In the genomic region with DNA sequence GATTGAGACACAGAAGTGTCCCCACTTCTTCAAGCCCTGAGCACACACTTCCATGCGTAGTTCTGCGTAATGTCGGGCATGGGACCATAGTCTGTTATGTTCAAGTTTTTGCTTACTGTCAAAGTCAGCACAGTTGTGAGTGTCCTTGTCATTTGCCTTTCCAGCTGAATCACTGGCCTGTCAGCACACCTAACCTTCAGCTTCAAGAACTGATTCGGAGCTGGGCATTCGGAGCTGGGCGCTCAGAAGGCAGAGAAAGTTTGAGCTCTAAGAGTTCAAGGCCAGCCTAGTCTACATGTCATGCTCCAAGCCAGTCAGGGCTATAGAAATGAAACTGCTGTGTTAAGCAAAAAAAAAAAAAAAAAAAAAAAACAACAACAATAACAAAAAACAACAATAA, we compare ENCODE assay signal across 15 mouse cellular contexts.
DNase-seq lines count a peak whose midpoint lies in the region.
"Had no signal": no experiment of that assay in that cellular context is flagged by ENCODE, and none has a peak within 500 bp of the region (broad histone marks: within the 10 kb centered on the region; RNA-seq: fewer than 3 reads in every experiment).

No protein-coding gene starts in this region.

- DNase-seq in adrenal gland, adult (ENCODE audit: inconsistent age in 2 of 2, low spot score in 1 of 2): peak; percentile 47 to 82
- DNase-seq in adrenal gland, postnatal 4 days (ENCODE audit: low spot score in 2 of 2): no peak
- DNase-seq in adrenal gland, adult 2 months: peak; percentile 73
- DNase-seq in adrenal gland, postnatal 10 days: peak; percentile 24
- peak; percentile 6 for DNase-seq in adrenal gland, postnatal 25 days
- DNase-seq in left cerebral cortex, postnatal 14 days (ENCODE audit: low spot score in 2 of 2): no peak
- no peak for DNase-seq in kidney, postnatal 10 days
- no peak for DNase-seq in cerebellum, adult 9-11 months
- DNase-seq: B cell, adult 2 months; cerebellum, adult 11-12 months; cerebellum, adult 2 months; cerebellum, adult 9-10 months; cerebellum, postnatal 14 days; cerebellum, postnatal 36 days; embryo, embryonic 11 days had no signal

- intact Hi-C loops in left cerebral cortex, postnatal 14 days (cut with DNase I): no loop called here

Comparison
In these comparisons a context has a peak if more than half of its experiments do, and no peak if none do; other contexts are left out.
1. DNase-seq: peak in adrenal gland, adult (2 of 2), adrenal gland, adult 2 months (single experiment), adrenal gland, postnatal 10 days (single experiment) and adrenal gland, postnatal 25 days (single experiment); none in adrenal gland, postnatal 4 days (0 of 2), left cerebral cortex, postnatal 14 days (0 of 2), kidney, postnatal 10 days (single experiment) and cerebellum, adult 9-11 months (single experiment).